Mouse (Mus musculus) retina, adult 2 months (tissue): Measurements from ENCODE around the gene Asb11.

Source experiments
- DNase-seq: peaks from one replicate; pipeline ENCODE4 v3.0.0-alpha.2; 2012; ENCODE audit warnings: low read depth, low spot score

The Asb11 gene

DNA sequence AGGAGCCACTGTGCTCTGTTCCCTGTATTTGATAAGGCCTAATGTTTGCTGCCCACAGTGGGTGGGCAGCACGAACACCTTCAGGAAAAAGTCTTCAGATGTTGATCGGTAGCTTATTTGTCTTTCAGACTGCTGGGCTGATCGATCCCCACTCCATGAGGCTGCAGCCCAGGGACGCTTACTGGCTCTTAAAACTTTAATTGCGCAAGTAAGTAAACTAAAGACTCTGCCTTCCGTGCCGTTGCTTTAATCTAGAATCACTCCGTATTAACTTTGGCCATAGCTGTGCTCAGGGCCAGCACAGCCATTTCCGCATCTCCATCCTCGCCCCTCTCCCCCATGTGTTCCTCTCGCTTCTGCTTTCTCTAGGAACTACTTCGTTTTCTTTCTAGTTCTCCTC, 8.8 kb downstream of the Asb11 start:
- no peak for DNase-seq

DNA sequence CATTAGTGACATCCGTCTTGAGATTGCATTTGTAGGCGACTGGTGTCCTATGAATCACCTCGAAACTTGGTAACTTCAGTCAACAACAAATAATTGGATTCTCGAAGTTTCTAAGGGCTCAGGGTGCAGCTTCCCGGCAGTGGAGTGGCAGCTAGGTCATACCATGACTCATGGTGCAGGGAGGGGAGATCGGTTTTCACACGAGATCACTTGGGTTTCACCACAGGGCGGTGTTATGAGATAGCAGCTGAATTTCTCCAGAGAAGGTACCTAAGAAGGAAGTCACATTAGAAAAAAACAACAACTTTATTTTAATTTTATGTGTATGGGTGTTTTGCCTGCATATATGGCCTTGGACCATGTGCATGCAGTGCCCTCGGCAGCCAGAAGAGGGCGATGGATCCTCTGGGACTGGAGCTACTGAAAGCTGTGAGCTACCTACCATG, 9.3 kb downstream of the Asb11 start:
- DNase-seq: no peak

- DNase-seq: no peak
Measured at GRCm38 (mm10) chrX:164446835-164447681, 10.3 kb downstream of the Asb11 start.

GRCm38 (mm10) chrX:164447682-164448071, 10.9 kb downstream of the Asb11 start:
- no peak for DNase-seq

DNA sequence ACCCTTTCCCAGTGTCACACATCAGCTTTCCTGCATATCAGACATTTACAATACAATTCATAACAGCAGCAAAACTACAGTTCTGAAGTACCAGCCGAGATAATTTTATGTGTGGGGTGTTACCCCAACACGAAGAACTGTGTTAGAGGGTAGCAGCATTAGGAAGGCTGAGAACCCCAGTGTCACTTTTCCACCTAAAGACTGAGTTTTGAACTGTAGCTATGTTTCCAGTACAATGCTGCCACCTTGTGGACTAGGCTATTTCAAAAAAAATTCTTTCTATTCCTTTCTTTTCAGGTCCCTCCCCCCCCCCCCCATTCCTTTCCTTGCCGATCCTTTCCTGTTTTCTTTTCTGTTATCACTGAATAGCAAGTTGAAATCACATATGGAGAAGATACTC, 12.4 kb downstream of the Asb11 start:
- peak; percentile 4 for DNase-seq

- DNase-seq: no peak
Measured at GRCm38 (mm10) chrX:164459205-164459878, 22.5 kb downstream of the Asb11 start.

DNA sequence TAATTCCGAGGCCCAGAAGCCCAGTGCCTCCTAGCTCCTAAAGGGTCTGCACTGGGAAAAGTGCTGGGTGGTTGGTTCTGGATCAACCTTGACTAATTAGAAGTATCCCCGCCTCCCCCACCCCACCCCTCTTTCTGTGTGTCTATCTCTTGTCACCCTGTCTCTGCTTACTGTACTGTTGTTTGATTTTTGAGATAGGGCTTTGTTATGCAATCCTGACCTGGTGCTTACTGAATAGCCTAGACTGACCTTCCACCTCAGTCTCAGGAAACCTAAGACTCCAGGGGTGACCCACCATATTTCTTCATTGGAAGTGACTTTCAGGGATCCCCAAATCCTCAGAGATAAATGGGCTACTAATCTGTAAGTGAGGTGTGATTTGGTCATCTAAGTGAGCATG, 65.5 kb downstream of the Asb11 start:
- DNase-seq: no peak

DNA sequence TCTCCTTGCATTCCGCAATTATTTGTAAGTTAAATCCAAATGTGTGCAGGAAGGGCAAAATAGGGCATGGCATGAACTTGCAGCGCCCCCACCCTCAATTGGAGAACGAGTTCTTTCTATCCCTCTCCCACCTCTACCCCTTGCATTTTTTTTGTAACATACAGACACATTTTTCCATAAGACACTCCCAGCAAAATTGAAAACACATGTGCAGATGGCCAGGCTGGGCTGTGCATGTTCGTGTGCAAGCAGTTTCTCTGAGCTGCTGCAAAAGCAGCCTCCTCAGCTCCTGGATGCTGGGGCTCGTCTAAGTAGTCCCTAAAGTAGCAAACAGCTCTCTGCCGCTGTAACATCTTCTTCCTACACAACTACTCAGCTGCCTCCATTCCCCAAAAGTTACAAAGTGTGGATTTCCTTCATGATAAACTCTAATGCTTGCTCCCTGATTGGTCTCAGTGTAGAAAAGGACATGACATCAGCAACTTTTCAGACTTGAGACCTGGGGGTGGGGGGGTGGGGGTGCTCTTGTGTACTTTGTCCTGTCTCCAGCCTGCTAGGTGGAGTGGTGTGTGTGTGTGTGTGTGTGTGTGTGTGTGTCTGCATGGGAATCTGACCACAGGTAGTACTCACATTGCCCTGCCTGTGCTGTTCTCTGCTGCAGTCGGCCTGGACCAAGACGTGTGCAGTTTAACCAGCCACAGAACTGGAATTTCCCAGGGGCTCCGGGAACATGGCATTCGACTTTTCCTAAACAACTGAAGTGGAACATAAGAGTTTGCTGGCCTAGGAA, 69.1 kb downstream of the Asb11 start, which contains the start of gene Asb9:
Gene Asb9 (plus strand): TSS at position 619 of the 790 bp plus-strand sequence.
- no peak for DNase-seq

- DNase-seq: no peak
Measured at GRCm38 (mm10) chrX:164507068-164507467, 70.3 kb downstream of the Asb11 start.

- no peak for DNase-seq
Measured at GRCm38 (mm10) chrX:164508728-164509127, 71.9 kb downstream of the Asb11 start.
